Mouse (Mus musculus) cerebellum, adult 2 months (tissue): ENCODE data around the gene Acy3. TPM values are rescaled to one million over a fixed set of nuclear protein-coding genes. Genes with fewer than 3 reads are reported as not detected.

Experiments used
- DNase-seq, 2 experiments: peaks; one replicate each; pipeline ENCODE4 v3.0.0; 2021
- H3K27ac ChIP-seq: fragments of 200-500 bp; 2 replicates; pipeline ENCODE4 v1.5.1; 2012; ENCODE audit warnings: low read length, control low read depth, inconsistent platforms; ENCODE audit not compliant: insufficient read depth
- H3K27me3 ChIP-seq: fragments of 200-500 bp; 2 replicates; pipeline ENCODE4 v1.6.1; 2012; ENCODE audit warnings: inconsistent platforms, mild to moderate bottlenecking, low read length, moderate library complexity; ENCODE audit not compliant: control insufficient read depth, insufficient read depth
- H3K4me1 ChIP-seq: fragments of 200-500 bp; 2 replicates; pipeline ENCODE4 v1.6.1; 2011; ENCODE audit warnings: low read length; ENCODE audit not compliant: control insufficient read depth, insufficient read depth
- H3K4me3 ChIP-seq: fragments of 200-500 bp; replicated peaks from 2 replicates; pipeline ENCODE3; 2011; ENCODE audit warnings: mild to moderate bottlenecking, low read depth, low read length, control low read depth; ENCODE audit not compliant: insufficient read depth
- CTCF ChIP-seq: fragments of 200-500 bp; IDR thresholded peaks from 2 replicates; pipeline ENCODE4 v1.5.1; 2011; ENCODE audit warnings: low read depth, mild to moderate bottlenecking, control low read depth, low read length, moderate library complexity, borderline replicate concordance; ENCODE audit not compliant: insufficient read depth
- POLR2A ChIP-seq: fragments of 200-500 bp; IDR thresholded peaks from 2 replicates; pipeline ENCODE4 v1.6.1; 2011; ENCODE audit warnings: low read length, control low read depth, borderline replicate concordance; ENCODE audit not compliant: insufficient read depth
- WGBS: fragments of 180-500 bp; shearing (Covaris S2); methylation state at CpG from one replicate; pipeline ENCODE4 v1.1.7; 2018; 5-methylcytosine and 5-hydroxymethylcytosine counted together
- polyA plus RNA-seq: library from polyadenylated mRNA; depleted of rRNA; stranded (reverse); fragments of >200 nt; gene quantifications from 2 replicates; pipeline ENCODE4 v1.2.3, GENCODE M21; 2012

Acy3 gene
- polyA plus RNA-seq, 1 experiment, result 10.8 TPM

- peak overlapping the region; percentile 71 for H3K27ac ChIP-seq
- peaks cover 9% of the 10 kb centered on the region; the same call in 1 of the 2 replicates for H3K4me1 ChIP-seq
- 15% methylated on average over 17 of the region's 17 CpGs for WGBS
- H3K4me3 ChIP-seq, result peak overlapping the region; percentile 52
- DNase-seq, result no peak
- H3K27me3 ChIP-seq, result no peaks in the 10 kb centered on the region
- TF ChIP-seq POLR2A, result no peak
- no peak for TF ChIP-seq CTCF
Observed at GRCm38 (mm10) chr19:4000949-4001525, 14.7 kb downstream of the Acy3 start.

GRCm38 (mm10) chr19:4001752-4002151 lies 15.4 kb downstream of the Acy3 start:
- H3K27ac ChIP-seq, result no peak overlapping the region

GRCm38 (mm10) chr19:4003112-4003511 lies 16.7 kb downstream of the Acy3 start, which contains the start of gene Doc2g:
TSS of gene Doc2g (plus strand) at chr19:4003313.
- Histone ChIP-seq H3K4me3 (no peak within 1 kb of the TSS), H3K27me3 (no peaks in the 10 kb centered on the region), H3K4me1 (peaks cover 9% of the 10 kb centered on the region; the same call in 1 of the 2 replicates), H3K27ac (no peak within 1 kb of the TSS)
- TF ChIP-seq CTCF (no peak), POLR2A (no peak)
- 100% methylated on average over 1 of the region's 1 CpGs for WGBS
- no peak for DNase-seq

More at GRCm38 (mm10) chr19:4001752-4002151, 15.4 kb downstream of the Acy3 start:
- no peak overlapping the region for H3K4me3 ChIP-seq
- H3K4me1 ChIP-seq, result peaks cover 9% of the 10 kb centered on the region; the same call in 1 of the 2 replicates
- H3K27me3 ChIP-seq, result no peaks in the 10 kb centered on the region
- no peak for TF ChIP-seq POLR2A
- no peak for TF ChIP-seq CTCF
- 84% methylated on average over 5 of the region's 5 CpGs for WGBS
- no peak for DNase-seq

DNA sequence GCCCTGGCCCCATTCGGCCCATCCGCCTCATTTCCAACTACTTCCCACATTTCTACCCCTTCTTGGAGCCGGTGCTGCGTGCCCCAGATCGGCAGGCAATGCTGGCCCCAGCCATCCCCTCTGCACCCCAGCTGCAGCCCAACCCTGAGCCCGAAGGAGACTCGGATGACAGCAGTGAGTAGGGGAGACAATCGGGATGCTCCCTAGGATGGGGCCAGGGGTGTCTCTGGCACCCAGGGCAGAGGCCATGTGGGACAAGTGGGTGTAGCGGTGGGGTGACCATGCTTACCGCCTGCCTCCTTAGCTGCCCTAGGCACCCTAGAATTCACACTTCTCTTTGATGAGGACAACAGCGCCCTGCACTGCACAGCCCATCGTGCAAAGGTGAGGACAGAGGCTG lies 17.3 kb downstream of the Acy3 start:
- WGBS, result 79% methylated on average over 12 of the region's 12 CpGs
- no peak overlapping the region for H3K27ac ChIP-seq
- H3K4me1 ChIP-seq, result peaks cover 9% of the 10 kb centered on the region; the same call in 1 of the 2 replicates
- H3K4me3 ChIP-seq, result no peak overlapping the region
- DNase-seq, result no peak
- TF ChIP-seq POLR2A (no peak), CTCF (no peak)
- no peaks in the 10 kb centered on the region for H3K27me3 ChIP-seq

DNA sequence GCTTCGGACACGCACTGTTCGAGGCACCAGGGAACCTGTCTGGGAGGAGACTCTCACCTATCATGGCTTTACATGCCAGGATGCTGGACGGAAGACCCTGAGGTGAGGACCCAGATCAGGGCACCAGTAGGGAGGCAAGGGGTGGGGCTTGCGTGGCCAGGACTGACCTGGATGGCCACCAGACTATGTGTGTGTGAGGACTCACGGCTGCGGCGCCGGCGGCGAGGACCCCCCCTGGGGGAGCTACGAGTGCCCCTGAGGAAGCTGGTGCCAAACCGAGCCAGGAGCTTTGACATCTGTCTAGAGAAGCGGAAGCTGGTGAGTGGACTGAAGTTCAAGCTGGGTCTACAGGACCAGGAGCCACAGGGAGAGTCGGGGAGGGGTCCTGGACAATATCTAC lies 18.0 kb downstream of the Acy3 start:
- TF ChIP-seq CTCF (no peak), POLR2A (no peak)
- H3K27ac ChIP-seq, result no peak overlapping the region
- DNase-seq, result no peak
- H3K27me3 ChIP-seq, result no peaks in the 10 kb centered on the region
- H3K4me1 ChIP-seq, result peaks cover 9% of the 10 kb centered on the region; the same call in 1 of the 2 replicates
- H3K4me3 ChIP-seq, result no peak overlapping the region
- WGBS, result 75% methylated on average over 15 of the region's 15 CpGs

DNA sequence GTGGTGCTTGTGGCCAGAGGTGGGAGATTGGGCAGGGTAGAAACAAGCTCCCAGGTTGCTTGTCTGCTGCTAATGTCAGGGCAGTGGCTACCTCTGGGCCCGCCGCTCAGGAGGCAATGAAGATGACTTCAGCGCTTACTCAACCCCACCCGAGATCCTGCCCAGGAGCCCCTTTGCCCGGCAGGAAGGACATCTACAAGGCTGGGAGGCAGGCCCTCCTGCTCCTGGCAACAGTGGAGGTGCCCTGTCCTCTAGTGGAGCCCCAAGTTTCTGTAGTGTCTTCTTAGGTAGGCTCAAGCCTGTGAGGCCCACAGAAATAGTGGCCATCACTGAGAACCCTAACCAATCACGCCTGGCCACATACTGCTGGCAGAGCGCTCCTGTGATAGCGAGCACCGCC lies 18.7 kb downstream of the Acy3 start:
- 76% methylated on average over 9 of the region's 9 CpGs for WGBS

GRCm38 (mm10) chr19:4005971-4006370 lies 19.6 kb downstream of the Acy3 start:
- TF ChIP-seq POLR2A (no peak), CTCF (no peak)
- Histone ChIP-seq H3K4me3 (no peak overlapping the region), H3K4me1 (peaks cover 8% of the 10 kb centered on the region; the same call in 1 of the 2 replicates), H3K27ac (no peak overlapping the region), H3K27me3 (no peaks in the 10 kb centered on the region)
- 93% methylated on average over 8 of the region's 8 CpGs for WGBS
- no peak for DNase-seq

More for the DNA sequence above, 18.7 kb downstream of the Acy3 start:
- no peak overlapping the region for H3K4me3 ChIP-seq
- no peaks in the 10 kb centered on the region for H3K27me3 ChIP-seq
- H3K4me1 ChIP-seq, result peaks cover 9% of the 10 kb centered on the region; the same call in 1 of the 2 replicates
- DNase-seq, result no peak
- TF ChIP-seq CTCF, result no peak
- TF ChIP-seq POLR2A, result no peak
- H3K27ac ChIP-seq, result no peak overlapping the region

GRCm38 (mm10) chr19:4011086-4011485 lies 24.7 kb downstream of the Acy3 start:
- H3K27me3 ChIP-seq, result no peaks in the 10 kb centered on the region
- TF ChIP-seq POLR2A (no peak), CTCF (no peak)
- DNase-seq, result no peak
- H3K27ac ChIP-seq, result no peak overlapping the region
- 93% methylated on average over 5 of the region's 5 CpGs for WGBS
- no peak overlapping the region for H3K4me3 ChIP-seq
- peaks cover 8% of the 10 kb centered on the region; the same call in 1 of the 2 replicates for H3K4me1 ChIP-seq
